Mouse (Mus musculus): ENCODE data around the gene Gnb4. TPM values are rescaled to one million over a fixed set of nuclear protein-coding genes. Genes with fewer than 3 reads are reported as not detected.
A peak's percentile ranks its signal among the peaks of the same experiment; 100 is the strongest.

Gene Gnb4
- total RNA-seq, 1 experiment, result 19.1 TPM

DNA sequence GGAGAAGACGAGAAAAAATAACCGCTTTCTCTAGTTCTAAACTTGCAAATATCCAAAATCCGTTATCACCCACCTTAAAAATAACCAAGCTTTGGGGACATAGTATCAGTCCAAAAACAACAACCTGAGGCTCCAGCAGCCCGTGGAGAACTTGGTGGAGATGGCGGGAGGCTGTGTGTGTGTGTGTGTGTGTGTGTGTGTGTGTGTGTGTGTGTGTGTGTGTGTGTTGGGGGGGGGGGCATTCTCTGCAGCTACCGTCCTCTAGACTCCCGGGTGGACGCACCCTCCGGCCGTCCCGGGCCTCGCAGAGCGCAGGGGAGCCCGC, 417 bp downstream of the Gnb4 start:
- in situ Hi-C loops (cut with MboI; ENCODE audit: low sequenced_read_pairs in 2 of 2, unreplicated experiment in 2 of 2), result no loop called here
- DNase-seq (ENCODE audit: low read depth, low spot score), result no peak
- Histone ChIP-seq H3K27ac (ENCODE audit: insufficient read depth, low read depth, low read length, poor library complexity, severe bottlenecking) (no peak overlapping the region), H3K9me3 (ENCODE audit: control insufficient read depth, insufficient read depth, low read depth, low read length) (no peaks in the 10 kb centered on the region), H3K9ac (ENCODE audit: insufficient read depth, low read depth, low read length, poor library complexity, severe bottlenecking) (peak overlapping the region; percentile 66), H3K36me3 (ENCODE audit: control insufficient read depth, insufficient read depth, low read length, poor library complexity, severe bottlenecking) (no peaks in the 10 kb centered on the region), H3K4me1 (ENCODE audit: control insufficient read depth in 2 of 2, insufficient read depth in 2 of 2, low read length in 2 of 2, poor library complexity in 1 of 2) (peaks cover 2 to 21% of the 10 kb centered on the region in 2 experiments; a peak in 3 of 4 replicates), H3K4me3 (ENCODE audit: insufficient read depth in 1 of 2, low read depth in 1 of 2, low read length in 2 of 2, poor library complexity in 1 of 2, severe bottlenecking in 1 of 2) (peak overlapping the region; percentile 82 to 88)
- TF ChIP-seq HCFC1 (IDR thresholded peaks at IDR 0.05; ENCODE audit: borderline replicate concordance, insufficient read depth, low read length) (no peak), ZNF384 (IDR thresholded peaks at IDR 0.05; ENCODE audit: low read depth, low read length) (no peak), ZC3H11A (IDR thresholded peaks at IDR 0.05; ENCODE audit: borderline replicate concordance, low read depth, low read length) (no peak), MAFK (IDR thresholded peaks at IDR 0.05; ENCODE audit: insufficient read depth, low read depth, low read length) (no peak), CHD2 (IDR thresholded peaks at IDR 0.05; ENCODE audit: low read depth, low read length) (no peak)

- Histone ChIP-seq H3K36me3 (ENCODE audit: control insufficient read depth, insufficient read depth, low read length, poor library complexity, severe bottlenecking) (no peaks in the 10 kb centered on the region), H3K9ac (ENCODE audit: insufficient read depth, low read depth, low read length, poor library complexity, severe bottlenecking) (no peak overlapping the region), H3K4me1 (ENCODE audit: control insufficient read depth in 2 of 2, insufficient read depth in 2 of 2, low read length in 2 of 2, poor library complexity in 1 of 2) (peaks cover 2 to 19% of the 10 kb centered on the region in 2 experiments; a peak in 3 of 4 replicates), H3K4me3 (ENCODE audit: insufficient read depth in 1 of 2, low read depth in 1 of 2, low read length in 2 of 2, poor library complexity in 1 of 2, severe bottlenecking in 1 of 2) (no peak overlapping the region; a peak in 1 of 4 replicates), H3K27ac (ENCODE audit: insufficient read depth, low read depth, low read length, poor library complexity, severe bottlenecking) (no peak overlapping the region), H3K9me3 (ENCODE audit: control insufficient read depth, insufficient read depth, low read depth, low read length) (no peaks in the 10 kb centered on the region)
- in situ Hi-C loops (cut with MboI; ENCODE audit: low sequenced_read_pairs in 2 of 2, unreplicated experiment in 2 of 2), result no loop called here
- TF ChIP-seq ZC3H11A (IDR thresholded peaks at IDR 0.05; ENCODE audit: borderline replicate concordance, low read depth, low read length), result no peak
- no peak for DNase-seq (ENCODE audit: low read depth, low spot score)
Observed at GRCm38 (mm10) chr3:32615376-32615775, 1.0 kb downstream of the Gnb4 start.

DNA sequence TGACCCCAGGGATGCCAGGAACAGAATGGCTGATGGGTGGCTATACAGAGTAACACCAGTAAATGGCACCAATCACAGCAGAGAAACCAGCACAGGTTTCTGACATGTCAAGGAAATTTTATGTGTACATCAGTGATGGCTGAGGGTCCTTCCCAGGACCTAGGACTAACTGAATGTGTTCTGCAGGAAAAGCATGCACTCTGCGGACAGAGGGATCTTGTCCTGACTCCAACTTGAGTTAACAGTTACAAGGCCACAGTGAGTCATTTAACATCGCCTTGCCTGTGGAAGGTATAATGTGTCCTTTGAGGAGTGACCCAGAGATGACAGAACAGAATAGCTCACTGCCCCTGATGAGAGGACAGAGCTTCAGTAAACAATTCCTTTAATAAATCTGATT, 1.6 kb downstream of the Gnb4 start:
- Histone ChIP-seq H3K36me3 (ENCODE audit: control insufficient read depth, insufficient read depth, low read length, poor library complexity, severe bottlenecking) (no peaks in the 10 kb centered on the region), H3K4me3 (ENCODE audit: insufficient read depth in 1 of 2, low read depth in 1 of 2, low read length in 2 of 2, poor library complexity in 1 of 2, severe bottlenecking in 1 of 2) (no peak overlapping the region), H3K4me1 (ENCODE audit: control insufficient read depth in 2 of 2, insufficient read depth in 2 of 2, low read length in 2 of 2, poor library complexity in 1 of 2) (peaks cover 2 to 19% of the 10 kb centered on the region in 2 experiments; a peak in 3 of 4 replicates), H3K27ac (ENCODE audit: insufficient read depth, low read depth, low read length, poor library complexity, severe bottlenecking) (no peak overlapping the region), H3K9ac (ENCODE audit: insufficient read depth, low read depth, low read length, poor library complexity, severe bottlenecking) (no peak overlapping the region), H3K9me3 (ENCODE audit: control insufficient read depth, insufficient read depth, low read depth, low read length) (no peaks in the 10 kb centered on the region)
- DNase-seq (ENCODE audit: low read depth, low spot score), result no peak
- in situ Hi-C loops (cut with MboI; ENCODE audit: low sequenced_read_pairs in 2 of 2, unreplicated experiment in 2 of 2), result no loop called here
- TF ChIP-seq MAFK (IDR thresholded peaks at IDR 0.05; ENCODE audit: insufficient read depth, low read depth, low read length) (no peak), CHD2 (IDR thresholded peaks at IDR 0.05; ENCODE audit: low read depth, low read length) (no peak), ZNF384 (IDR thresholded peaks at IDR 0.05; ENCODE audit: low read depth, low read length) (no peak), HCFC1 (IDR thresholded peaks at IDR 0.05; ENCODE audit: borderline replicate concordance, insufficient read depth, low read length) (no peak), ZC3H11A (IDR thresholded peaks at IDR 0.05; ENCODE audit: borderline replicate concordance, low read depth, low read length) (no peak)

DNA sequence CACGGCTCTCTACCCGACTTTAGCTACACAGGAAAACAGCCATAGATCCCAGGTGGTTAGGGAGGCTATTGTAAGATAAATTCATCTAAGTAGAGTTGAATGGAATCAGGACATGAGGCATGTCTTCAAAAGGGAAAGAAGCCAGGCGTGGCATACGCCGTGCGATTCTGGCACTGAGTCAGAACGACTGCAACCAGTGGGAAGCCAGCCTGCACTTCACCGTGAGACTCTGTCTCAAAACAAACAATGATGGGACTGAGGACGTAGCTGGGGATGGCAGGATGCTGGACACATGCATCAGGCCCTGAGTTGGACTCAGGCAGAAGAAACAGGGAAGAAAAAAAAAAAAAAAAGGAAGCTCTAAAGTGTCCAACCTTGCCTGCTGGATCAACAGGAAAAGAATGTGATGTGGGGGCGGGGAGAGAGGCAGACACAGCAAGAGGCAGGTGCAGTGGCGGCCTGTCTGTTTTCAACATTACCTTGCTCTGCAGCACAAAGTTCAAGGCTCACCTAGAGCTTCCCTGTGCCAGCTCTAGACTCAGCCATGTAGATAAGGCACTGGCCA, 4.7 kb downstream of the Gnb4 start:
- Histone ChIP-seq H3K9me3 (ENCODE audit: control insufficient read depth, insufficient read depth, low read depth, low read length) (no peaks in the 10 kb centered on the region), H3K9ac (ENCODE audit: insufficient read depth, low read depth, low read length, poor library complexity, severe bottlenecking) (no peak overlapping the region), H3K4me1 (ENCODE audit: control insufficient read depth in 2 of 2, insufficient read depth in 2 of 2, low read length in 2 of 2, poor library complexity in 1 of 2) (peaks cover 2 to 19% of the 10 kb centered on the region in 2 experiments; a peak in 3 of 4 replicates), H3K4me3 (ENCODE audit: insufficient read depth in 1 of 2, low read depth in 1 of 2, low read length in 2 of 2, poor library complexity in 1 of 2, severe bottlenecking in 1 of 2) (no peak overlapping the region), H3K27ac (ENCODE audit: insufficient read depth, low read depth, low read length, poor library complexity, severe bottlenecking) (no peak overlapping the region), H3K36me3 (ENCODE audit: control insufficient read depth, insufficient read depth, low read length, poor library complexity, severe bottlenecking) (no peaks in the 10 kb centered on the region)
- in situ Hi-C loops (cut with MboI; ENCODE audit: low sequenced_read_pairs in 2 of 2, unreplicated experiment in 2 of 2), result no loop called here
- TF ChIP-seq ZNF384 (IDR thresholded peaks at IDR 0.05; ENCODE audit: low read depth, low read length) (no peak), HCFC1 (IDR thresholded peaks at IDR 0.05; ENCODE audit: borderline replicate concordance, insufficient read depth, low read length) (no peak), MAFK (IDR thresholded peaks at IDR 0.05; ENCODE audit: insufficient read depth, low read depth, low read length) (no peak), CHD2 (IDR thresholded peaks at IDR 0.05; ENCODE audit: low read depth, low read length) (no peak), ZC3H11A (IDR thresholded peaks at IDR 0.05; ENCODE audit: borderline replicate concordance, low read depth, low read length) (no peak)
- no peak for DNase-seq (ENCODE audit: low read depth, low spot score)

- Histone ChIP-seq H3K36me3 (ENCODE audit: control insufficient read depth, insufficient read depth, low read length, poor library complexity, severe bottlenecking) (no peaks in the 10 kb centered on the region), H3K9ac (ENCODE audit: insufficient read depth, low read depth, low read length, poor library complexity, severe bottlenecking) (no peak overlapping the region), H3K27ac (ENCODE audit: insufficient read depth, low read depth, low read length, poor library complexity, severe bottlenecking) (no peak overlapping the region), H3K4me1 (ENCODE audit: control insufficient read depth in 2 of 2, insufficient read depth in 2 of 2, low read length in 2 of 2, poor library complexity in 1 of 2) (peaks cover 2 to 19% of the 10 kb centered on the region in 2 experiments; a peak in 3 of 4 replicates), H3K4me3 (ENCODE audit: insufficient read depth in 1 of 2, low read depth in 1 of 2, low read length in 2 of 2, poor library complexity in 1 of 2, severe bottlenecking in 1 of 2) (no peak overlapping the region), H3K9me3 (ENCODE audit: control insufficient read depth, insufficient read depth, low read depth, low read length) (no peaks in the 10 kb centered on the region)
- TF ChIP-seq CHD2 (IDR thresholded peaks at IDR 0.05; ENCODE audit: low read depth, low read length), result no peak
- TF ChIP-seq ZC3H11A (IDR thresholded peaks at IDR 0.05; ENCODE audit: borderline replicate concordance, low read depth, low read length), result no peak
- TF ChIP-seq ZNF384 (IDR thresholded peaks at IDR 0.05; ENCODE audit: low read depth, low read length), result no peak
- no peak for TF ChIP-seq HCFC1 (IDR thresholded peaks at IDR 0.05; ENCODE audit: borderline replicate concordance, insufficient read depth, low read length)
- no peak for TF ChIP-seq MAFK (IDR thresholded peaks at IDR 0.05; ENCODE audit: insufficient read depth, low read depth, low read length)
- in situ Hi-C loops (cut with MboI; ENCODE audit: low sequenced_read_pairs in 2 of 2, unreplicated experiment in 2 of 2), result no loop called here
- no peak for DNase-seq (ENCODE audit: low read depth, low spot score)
Observed at GRCm38 (mm10) chr3:32610560-32610959, 5.8 kb downstream of the Gnb4 start.

All from ES-E14 (cell line).